Mouse (Mus musculus): ENCODE results near the gene Mdm4.

DNA sequence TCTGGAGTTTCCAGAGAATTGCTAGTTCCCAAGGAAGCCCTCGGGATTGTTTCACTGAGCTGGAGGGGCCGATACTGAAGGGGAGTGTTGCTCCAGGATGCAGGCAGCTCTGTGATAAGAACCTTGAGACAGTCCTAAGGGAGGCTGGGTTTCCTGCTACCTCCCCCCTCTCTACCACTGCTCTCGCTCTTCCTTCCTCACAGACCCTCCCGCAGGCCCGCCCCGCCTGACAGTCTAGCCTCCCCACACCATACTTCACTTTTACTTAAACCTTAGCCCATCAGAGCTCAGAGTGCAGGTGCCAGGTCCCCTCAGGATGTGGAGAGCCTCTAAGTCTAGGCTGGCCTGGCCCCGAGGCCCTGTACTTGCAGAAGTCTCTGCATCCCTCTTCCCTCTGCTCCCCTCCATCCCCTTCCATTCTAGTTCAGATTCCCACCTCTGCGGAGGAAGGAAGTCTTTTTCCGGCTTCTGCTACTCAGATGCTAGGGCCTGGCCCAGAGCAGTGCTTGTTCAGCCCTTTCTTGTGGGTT lies 43.0 kb upstream of the Mdm4 start:
- no peak for TF ChIP-seq CTCF (IDR thresholded peaks at IDR 0.05; ENCODE audit: control insufficient read depth, insufficient read depth, low read length)
- TF ChIP-seq POLR2A (IDR thresholded peaks at IDR 0.05; ENCODE audit: borderline replicate concordance, control insufficient read depth, low read depth, low read length): no peak
